Mouse (Mus musculus): Measurements from ENCODE around the gene Btbd6.
A peak's percentile ranks its signal among the peaks of the same experiment; 100 is the strongest.

The Btbd6 gene

DNA sequence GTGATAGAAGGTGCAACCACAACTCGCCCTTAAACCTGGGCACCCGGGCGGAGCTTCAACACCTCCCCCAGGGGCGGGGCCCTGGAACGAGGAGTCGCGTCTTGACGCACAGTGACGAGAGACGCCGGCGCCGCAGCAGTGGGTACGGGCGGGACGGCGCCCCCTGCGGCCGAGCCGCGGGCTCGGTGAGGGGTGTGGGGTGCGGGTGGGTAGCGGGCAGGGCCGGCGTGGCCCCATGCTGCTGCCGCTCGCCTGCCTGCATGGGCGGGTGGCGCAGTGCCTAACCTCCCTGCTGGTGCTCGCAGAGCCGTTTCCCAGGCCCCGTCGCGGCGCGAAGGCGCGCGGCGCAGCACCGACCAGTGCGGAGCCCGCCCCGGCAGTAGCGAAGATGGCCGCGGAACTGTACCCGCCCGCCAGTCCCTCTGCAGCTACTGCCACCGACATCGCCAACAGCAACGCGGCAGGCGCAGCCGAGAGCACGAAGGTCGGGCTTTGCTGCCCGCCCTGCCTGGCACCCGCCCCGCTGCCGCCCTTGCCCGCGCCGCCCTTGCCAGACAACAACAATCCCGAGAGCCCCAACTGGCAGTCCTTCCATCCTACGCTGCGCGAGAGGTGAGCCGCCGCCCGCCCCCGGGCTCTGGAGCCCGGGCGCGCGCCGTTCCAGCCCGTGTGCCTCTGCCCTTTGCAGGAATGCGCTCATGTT lies at the start of gene Btbd6:
TSS of gene Btbd6 (plus strand) at position 112 of the 703 bp plus-strand sequence.
- peak; percentile 89 to 93 for DNase-seq

DNA sequence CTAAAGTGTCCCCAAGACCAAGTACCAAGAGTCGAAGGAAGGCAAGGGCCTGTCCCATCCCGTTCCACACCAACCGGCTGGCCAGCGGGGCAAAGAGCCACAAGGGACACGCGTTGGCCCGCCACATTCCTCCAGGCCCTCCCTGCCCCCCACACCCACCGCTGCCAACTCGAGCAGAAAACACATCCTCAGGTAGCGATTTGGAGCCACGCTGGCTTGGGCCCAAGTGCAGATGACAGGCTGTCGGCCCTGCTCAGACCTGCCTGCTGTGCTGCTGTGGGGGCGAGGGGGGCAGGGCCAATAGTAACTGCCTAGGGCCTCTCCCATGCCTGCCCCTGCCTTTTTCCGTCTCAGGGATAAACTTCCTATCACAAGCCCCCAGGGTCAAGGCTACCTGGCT lies 49.0 kb upstream of the Btbd6 start:
- no peak for DNase-seq

DNA sequence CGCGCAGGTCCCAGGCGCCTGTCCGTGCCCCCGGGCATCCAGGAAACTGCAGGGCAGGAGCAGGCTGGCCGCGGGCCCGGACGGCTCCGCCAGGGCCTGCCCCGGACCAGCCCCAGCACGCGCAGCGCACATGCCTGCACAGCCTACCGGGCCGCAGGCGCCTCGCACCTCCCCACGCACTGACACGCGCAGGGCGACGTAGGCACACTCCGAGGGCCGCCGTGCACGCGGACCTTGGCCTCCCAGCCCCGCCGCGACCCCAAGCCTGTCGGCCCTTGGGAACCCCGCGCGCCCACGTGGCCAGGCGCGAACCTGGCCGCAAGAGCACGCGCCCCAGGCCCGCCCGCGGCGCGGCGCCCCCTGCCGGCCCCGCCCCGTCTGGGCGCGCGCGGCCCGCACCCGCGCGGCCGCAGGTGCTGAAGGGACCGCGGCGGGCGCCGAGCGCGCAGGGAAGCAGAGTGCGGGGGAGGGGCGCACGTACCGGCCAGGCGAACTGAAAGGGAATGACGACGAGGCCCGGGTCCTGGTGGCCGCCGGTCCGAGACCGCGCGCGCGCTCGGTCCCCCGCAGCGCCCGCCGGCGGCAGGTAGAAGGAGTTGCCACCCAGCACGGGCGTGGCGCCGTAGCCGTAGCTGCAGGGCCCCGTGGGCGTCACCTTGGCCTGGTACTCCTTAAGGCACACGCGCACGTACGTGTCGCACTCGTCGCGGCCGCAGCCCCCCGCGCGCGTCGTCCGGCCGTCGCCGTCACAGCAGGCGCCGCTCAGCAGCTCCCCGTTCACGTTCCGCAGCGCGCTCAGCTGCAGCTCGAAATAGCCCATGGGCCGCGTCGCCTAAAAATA lies 47.7 kb upstream of the Btbd6 start:
- DNase-seq = peak in 1 of 2 experiments; percentile 48

DNA sequence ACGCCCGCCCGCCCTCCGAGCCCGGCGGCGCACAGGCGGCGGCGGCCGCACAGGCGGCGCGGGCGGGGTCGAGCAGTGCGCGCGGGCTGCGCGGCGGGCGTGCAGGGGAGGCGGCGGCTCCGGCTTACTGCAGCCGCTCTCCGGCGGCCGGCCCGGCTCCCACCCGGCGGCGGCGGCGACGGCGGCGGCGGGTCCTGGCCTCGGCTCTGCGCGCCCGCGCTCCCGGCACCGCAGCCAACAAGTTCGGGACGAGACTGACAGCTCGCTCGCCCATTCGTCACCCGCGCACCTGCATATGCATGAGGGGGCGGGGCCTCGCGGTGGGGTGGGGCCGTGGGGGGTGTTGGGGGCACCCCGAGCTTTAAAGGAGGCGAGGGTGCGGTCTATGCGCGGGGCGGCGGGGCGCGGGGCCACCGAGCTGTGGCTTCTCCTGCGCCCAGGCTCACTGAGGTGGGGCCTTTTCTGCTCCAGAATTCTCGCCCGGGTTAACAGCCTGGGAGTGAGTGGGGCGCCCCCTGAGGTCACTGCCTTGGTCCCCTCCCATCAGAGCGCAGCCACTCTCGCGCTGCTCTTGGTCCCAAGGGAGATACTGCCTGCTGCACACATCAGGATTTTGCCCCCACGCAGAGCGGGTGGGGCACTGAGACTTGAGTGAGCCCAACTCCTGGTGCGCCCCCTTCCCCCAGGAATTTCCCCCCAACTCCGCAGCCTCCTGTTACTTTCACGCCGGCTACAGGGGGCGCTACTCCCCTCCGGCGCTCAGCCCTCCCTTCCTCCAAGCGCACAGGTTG lies 46.5 kb upstream of the Btbd6 start, which contains the start of gene Jag2:
TSS of gene Jag2 (minus strand) at position 215 of the 791 bp plus-strand sequence.
- DNase-seq = peak; percentile 45 to 62

DNA sequence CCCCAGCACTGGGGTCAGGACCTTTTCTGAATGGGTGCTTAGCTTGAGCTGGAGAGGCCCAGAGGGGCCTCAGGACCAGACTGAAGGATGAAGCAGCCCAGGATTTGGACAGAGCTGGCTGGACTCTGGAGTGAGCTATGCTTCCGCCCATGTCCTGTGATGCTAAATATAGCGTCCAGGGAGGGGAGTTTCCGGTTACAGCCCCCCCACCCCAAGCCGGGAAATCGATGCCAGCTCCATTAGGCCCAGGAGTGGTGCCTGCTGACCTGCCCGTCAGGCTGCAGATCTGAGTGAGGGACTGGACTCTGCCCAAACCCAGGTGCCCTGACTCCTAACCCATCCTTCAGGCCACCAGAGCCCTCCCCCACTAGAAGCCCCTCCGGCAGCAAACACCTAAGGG lies 43.6 kb upstream of the Btbd6 start:
- DNase-seq = no peak

DNA sequence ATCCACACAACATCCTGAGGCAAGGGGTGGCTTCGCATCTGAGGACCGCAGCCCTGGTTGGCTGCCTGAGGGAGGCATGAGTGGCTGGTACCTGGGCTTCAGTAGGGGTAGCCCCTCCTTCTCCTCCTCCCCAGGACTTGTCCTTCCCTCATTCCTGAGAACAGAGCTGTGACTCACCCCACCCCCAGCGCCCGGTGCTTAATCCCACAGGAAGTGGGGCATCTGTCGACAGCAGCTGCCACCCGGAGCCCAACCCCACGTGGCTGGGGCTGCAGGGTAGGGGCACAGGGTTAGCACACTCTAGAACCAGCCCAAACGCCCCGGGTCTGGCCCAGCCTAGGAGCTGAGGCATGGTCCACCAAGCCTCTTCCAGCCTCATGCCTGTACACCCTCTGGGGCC lies 38.4 kb upstream of the Btbd6 start:
- peak in 1 of 2 experiments; percentile 51 for DNase-seq

DNA sequence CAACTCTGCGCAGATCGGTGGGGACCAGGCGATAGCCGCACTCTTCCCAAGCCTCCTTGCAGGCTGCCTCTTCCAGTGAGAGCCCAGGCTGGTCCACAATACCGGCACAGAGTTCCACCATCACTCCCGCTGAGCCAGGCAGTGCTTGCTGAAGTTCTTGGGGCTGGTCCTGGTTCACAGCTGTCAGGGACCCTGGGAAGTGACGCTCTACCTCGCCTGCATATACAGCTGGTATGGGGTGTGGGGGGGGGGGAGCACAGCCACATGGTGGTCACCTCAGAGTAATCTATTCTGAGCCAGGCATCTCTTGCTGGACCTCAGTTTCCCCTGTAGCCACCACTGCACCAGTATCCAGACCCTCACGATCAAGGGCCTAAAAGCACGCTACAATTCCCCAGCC lies 37.9 kb upstream of the Btbd6 start:
- DNase-seq = no peak

DNA sequence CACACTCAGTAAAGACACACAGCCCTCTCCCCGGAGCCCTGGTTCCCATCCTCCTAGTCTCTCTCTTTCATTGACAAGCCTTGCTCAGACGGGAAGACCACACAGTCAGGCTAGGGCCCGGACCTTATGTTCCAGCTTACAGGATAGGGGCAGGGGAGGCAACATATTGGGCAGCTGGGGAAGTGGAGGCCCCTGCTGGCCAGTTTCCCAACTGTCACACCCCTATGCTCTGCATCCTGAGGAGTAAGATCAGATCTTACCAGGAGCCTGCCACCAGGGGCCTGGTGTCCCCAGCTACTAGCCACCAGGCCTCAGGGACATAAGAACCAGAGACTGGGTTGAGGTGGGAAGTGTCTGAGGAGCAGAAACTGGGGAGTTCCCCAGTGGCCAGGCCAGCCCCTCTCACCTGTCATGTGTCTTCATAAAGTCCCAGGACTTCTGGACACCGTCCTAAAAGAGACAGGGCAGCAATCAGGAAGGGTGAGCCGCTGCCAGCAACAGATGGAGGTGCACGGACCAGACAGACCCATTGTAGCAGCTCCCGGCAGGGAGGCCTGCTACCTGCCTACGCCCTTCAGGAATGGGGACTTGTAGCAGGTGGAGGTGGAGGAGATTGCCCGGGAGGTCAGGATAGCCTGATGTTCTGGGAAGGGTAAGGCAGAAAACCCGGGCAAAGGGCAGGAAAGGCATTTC lies 37.3 kb upstream of the Btbd6 start:
- no peak for DNase-seq

DNA sequence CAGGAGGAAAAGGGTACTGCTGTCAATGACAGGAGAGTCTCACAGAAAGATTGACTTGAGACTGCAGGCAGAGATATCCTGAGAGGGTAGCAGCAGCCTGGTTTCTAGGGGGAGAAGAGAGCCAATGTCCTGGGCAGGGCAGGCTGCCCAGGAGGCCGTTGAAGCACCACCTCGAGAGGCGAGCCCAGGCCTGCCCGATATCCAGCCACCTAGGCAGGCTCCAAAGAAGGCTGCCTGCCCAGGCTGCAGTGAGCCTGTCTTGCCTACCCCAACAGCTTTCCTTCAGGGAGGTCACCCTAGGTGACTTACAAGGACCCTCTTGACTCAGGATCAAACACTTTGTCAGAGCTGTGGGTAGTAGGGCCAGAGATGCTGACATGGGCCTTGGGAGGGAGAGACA lies 36.0 kb upstream of the Btbd6 start:
- DNase-seq = no peak

DNA sequence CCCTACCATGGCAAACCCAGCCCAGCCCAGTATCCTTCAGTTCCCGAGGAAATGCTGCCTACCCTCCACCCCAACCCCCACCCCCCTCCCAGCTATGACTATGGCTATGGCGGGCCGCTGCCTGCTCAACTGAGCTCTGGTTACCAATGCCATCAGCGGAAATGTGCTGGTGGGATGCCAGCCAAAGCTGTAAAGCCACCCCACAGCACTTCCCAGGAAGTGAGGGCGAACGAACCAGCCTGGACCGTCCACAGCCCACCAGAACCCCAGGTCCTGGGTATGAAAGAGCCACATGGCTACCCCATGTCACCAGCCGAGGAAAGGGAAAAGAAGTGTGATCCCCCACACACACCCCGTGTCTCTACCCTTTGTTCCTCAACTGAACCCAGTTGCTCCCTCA lies 35.6 kb upstream of the Btbd6 start:
- DNase-seq = no peak

DNA sequence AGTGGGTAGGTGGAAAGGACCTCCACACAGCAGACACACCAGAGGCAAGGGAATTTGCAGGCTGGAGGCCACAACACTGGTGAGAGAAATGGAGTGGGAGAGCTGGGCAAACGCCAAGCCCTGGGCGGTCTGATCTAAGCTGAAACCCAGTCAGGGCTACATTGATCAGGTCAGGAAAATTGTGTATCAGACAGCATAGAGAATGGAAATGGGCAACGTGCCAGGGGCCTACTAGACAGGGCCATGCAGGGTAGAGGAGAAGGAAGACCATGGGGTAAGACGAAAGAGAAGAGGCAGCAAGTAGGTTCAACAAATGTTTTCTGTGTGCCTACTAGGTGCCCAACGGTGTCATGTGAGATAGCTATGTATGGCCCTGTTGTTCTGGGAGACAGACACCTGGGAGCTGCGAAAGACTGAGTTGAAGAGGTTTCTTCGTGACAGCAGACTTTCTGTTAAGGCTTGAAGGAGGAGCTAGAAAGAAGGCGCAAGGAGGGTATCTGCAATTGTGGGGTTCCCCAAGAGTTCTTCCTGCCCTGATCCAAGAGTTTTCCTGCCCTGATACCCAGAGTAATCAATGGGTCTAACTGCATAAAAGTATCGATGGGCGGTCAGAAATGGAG lies 35.0 kb upstream of the Btbd6 start:
- DNase-seq = no peak

DNA sequence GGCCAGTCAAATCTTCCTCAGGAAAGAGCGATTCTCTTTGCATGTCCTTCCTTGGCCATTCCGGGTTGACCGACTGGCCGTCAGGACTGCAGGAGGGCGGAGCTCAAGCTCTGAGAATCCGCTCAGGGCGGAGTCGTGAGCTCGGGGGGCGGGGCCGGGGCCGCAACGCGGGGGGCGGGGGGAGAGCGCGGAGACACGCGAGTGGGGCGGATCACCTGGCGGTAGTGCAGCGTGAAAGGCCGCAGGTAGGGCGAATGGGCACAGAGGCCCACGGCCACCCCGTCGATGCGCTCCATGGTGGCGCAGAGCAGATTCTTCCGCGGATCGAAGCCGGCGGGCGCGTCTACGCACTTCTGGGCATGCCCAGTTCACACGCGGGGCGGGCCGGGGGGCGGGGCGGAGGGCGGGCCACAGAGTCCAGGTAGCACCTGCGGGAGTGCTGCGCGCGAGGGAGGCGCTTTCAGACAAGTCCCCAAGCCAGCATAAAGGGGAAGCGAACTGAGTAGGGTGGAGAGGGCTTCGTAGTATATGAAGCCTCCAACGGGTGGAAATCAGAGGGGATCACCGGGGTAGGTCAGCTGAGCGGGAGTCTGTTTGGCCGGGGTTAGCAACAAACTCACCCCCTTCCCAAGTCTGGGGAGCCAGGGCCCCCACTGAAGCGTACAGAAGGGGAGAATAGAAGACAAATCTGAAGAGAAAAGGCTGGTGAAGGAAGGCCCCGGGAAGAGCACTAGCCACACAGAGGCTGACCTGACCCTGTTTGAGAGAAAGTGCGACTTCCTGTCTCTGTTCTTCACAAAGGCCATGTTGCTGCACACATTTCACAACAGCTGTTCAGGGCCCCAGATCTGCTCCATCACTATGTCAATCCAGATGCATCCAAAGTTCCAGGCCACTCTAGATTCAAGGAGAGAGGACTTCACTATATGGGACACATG lies 34.2 kb upstream of the Btbd6 start, which contains the start of gene Nudt14:
TSS of gene Nudt14 (minus strand) at position 349 of the 938 bp plus-strand sequence.
- DNase-seq = peak; percentile 75 to 79

DNA sequence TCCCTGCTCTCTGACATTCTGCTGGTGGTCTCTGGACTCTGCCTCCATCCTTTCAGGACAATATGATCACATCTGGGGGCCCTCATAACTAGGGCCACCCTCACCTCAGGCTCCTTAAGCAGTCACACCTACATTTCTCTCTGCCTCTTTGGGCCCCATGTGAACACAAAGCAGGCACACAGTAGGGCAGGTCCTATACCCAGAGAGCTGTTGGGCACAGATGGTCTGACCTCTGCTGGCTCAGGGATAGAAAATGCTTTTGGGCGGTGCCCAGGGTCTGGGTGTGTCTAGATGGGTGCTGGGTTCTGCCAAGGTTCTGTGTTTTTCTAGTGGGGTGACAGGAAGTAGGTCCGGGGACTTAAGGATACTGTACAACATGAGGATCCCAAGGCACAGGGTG lies 32.6 kb upstream of the Btbd6 start:
- no peak for DNase-seq

DNA sequence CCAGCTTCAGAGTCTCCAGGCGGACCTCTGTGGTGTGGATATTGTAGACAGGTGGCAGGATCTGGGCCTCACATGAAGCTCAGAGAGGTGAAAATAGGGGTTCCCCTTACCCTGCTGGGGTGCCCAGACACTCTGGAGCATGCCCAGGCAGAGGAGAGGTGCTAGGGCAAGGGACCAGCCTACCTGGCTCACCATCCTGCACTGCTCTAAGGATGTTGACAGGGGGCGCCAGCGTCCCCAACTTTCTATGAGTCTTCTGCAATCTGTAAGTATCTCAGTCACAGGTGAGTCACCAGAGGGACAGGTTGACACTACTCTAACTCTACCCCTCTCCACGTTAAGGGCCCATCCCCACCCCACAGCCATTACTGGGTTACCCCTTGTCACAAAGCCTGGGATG lies 29.0 kb upstream of the Btbd6 start:
- peak; percentile 46 to 52 for DNase-seq

DNA sequence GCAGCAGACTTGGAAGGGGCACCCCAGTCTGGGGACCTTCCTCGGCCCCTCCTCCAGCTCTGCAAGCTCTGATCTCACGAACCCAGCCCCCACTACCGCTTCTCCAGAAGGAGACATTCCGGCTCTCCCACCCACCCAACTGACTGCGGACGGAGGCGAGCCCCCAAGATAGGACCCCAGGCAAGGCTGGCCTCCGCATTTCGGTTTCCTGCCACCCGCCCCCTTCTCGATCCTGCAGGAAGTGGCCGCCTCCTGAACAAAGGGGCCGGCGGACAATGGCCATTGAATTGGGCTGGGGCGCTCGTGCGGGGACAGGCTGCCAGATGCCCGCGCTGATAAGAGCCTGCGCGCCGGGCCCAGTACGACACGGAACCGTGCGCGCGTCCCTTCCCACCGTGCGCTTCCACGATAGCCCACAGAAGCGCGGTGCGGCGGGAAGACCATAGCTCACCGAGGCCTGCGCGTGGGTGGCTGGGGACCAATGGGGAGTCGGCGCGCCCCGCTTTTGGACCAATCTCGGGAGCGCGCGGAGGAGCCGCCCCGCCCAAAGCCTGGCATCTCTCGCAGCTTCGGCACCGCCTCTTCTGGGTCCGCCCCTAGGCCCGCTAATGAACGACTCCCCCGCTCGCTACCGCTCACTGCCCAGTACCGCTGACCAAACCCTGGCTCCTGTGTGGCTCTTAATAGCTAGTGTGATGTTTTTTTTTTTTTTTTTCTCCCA lies 26.1 kb upstream of the Btbd6 start:
- peak; percentile 78 to 85 for DNase-seq

DNA sequence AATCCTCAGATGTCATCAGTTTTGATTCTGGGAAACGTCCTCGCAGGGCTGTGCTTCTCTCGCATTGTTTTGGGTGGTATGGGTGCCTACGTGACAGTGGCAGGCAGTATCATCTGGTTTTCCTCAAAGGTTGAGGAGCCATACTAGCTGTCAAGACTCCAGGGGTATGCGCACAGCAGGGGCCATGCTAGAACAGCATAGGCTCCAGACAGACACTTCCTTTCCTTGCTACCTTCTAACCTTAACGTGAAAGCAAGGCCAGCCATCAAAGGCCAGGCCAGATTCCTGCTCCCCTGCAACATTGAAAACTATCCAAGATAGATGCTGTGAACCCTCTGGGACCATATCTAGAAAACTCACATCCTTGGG lies 25.5 kb upstream of the Btbd6 start:
- no peak for DNase-seq

DNA sequence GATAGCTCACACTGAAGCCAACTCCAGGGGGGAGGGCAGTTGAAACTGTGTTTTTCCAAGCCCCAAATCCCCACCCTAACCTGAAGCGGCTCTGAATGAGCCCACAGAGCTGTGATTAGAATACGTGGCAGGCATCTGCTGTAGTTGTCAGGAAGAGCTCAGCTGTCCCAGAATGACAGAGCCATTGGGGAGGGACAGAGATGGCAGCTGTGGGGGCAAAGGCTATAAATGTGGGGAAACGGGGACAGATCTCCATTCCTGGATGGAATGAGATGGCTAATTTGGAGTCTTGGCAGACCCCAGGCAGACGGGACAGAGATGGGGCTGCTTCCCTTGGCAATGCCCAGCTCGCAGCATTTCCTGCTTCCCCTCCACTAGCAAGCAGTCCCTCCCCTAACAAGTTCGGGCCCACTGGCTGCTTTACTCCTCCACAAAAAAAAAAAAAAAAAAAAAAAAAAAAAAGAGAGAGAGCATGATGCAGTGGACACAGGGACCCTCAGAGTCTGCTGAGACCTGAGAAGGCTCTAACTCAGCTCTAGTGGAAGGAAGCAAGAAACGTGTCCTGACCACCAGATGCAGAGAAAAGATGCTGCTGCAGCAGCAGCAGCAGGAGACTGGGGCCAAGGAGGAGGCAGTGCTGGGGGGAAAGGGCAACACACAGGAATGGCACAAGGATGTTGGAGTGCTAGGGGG lies 25.0 kb upstream of the Btbd6 start:
- DNase-seq = no peak

DNA sequence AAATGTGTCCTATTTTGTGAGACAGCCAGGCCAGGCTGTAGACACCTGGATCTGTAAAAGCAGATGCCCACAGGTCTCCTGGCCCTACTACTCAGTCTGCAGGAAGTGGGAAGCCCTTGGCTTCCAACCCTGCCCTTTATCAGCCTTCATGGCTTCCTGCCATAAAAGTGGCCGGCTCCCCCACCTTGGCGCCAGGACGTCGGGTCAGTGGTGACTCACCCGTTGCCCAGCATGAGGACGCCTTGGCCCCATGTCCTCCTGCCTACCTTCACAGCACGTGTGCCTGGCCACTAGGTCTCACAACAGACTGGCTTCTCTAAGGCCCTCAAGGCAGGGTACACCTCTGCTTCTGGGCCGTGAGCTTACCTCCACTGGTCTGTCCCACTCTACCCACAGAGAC lies 23.8 kb upstream of the Btbd6 start:
- DNase-seq = no peak

DNA sequence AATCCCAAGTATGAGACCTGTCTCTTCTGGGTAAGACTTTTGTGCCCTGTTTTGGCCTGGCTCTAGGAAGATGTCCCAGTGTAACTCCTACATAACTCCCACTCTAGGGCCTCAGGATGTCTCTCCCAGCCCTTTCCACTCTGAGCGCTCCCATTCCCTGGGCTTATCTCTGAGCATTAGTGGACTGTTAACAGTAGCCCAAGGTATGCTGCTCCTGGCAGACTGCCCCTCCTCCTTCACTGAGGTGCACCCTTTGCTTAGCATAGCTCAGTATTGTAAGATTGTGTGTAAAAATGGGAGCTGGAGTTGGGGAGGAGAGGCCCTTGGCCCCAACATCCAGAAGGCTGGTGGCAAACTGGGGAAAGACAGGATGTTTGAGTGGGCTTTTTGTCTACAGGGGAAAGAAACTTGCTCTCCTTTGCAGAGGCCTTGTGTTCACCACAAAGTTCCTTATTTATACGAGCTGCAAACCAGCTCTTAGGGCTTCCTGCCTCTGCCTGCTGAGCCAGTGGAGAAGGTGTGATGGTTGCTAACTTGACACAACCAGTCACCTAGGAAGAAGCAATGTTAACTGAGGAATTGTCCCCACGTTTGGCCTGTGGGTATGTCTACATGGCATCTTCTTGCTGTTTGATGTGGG lies 23.2 kb upstream of the Btbd6 start:
- no peak for DNase-seq

Measured in thymus, postnatal 36 days (tissue).